Mouse (Mus musculus): ENCODE data around the gene Sec1. TPM values are rescaled to one million over a fixed set of nuclear protein-coding genes. Genes with fewer than 3 reads are reported as not detected.

Sec1 gene
- total and polyA plus RNA-seq, 2 experiments from 2014 or later: 0.37 to 1.0 TPM

DNA sequence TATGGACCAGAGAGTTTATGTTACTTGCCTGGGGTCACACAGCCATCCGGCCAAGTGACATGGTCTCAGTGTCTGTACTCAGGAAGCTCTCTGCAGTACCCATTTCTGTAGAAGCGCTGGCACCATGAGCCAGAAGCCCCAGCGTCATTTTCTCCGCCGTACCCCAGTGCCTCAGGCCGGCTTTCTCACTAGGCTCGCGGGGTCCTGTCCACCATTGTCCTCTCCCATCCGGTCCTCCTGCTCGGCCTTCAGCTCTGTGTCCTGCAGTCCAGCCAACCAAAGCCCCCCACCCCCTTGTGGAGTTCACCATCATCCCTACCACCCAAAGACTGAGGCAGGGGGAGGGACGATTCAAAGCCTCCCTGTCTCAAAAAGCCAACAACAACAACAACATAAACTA lies 7.4 kb upstream of the Sec1 start:
- peaks cover 22% of the 10 kb centered on the region for H3K4me1 ChIP-seq (ENCODE audit: insufficient read depth, low read length)

DNA sequence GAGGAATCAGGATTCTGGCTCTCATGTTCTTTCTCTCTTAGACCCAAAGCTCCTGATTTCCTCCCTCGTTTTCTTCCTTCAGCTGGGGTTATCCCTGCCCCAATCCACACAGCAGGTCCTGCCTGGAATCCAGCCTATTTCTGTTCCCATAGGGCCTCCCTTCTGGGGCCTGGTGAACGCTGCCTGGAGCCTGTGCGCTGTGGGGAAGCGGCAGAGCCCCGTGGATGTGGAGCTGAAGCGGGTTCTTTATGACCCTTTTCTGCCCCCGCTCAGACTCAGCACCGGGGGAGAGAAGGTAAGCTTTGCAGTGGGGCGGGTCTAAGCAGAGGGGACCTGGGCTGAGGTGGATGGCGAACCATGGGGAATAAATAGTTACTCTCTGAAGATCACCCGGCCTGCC lies 6.9 kb upstream of the Sec1 start:
- Histone ChIP-seq H3K4me2 (ENCODE audit: low read depth, low read length, poor library complexity, severe bottlenecking) (peak overlapping the region; percentile 94), H3K4me1 (ENCODE audit: insufficient read depth, low read length) (peaks cover 22% of the 10 kb centered on the region), H3K4me3 (ENCODE audit: low read depth, low read length) (peak overlapping the region; percentile 56), H3K27me3 (ENCODE audit: insufficient read depth, low read length) (no peaks in the 10 kb centered on the region), H3K9ac (replicated peaks; ENCODE audit: low read length, poor library complexity, severe bottlenecking) (peak overlapping the region; percentile 80), H3K27ac (ENCODE audit: low read depth, low read length) (peak overlapping the region; percentile 71), H3K9me3 (ENCODE audit: low read length) (no peaks in the 10 kb centered on the region), H3K36me3 (ENCODE audit: insufficient read depth, low read length) (no peaks in the 10 kb centered on the region)
- WGBS: 32% methylated on average over 11 of the region's 11 CpGs
- ATAC-seq (ENCODE audit: low FRiP score) (no peak), DNase-seq (ENCODE audit: low spot score) (no peak)
- TF ChIP-seq CTCF (IDR thresholded peaks at IDR 0.05): no peak

More for the DNA sequence above, 7.4 kb upstream of the Sec1 start:
- H3K4me3 ChIP-seq (ENCODE audit: low read depth, low read length): no peak overlapping the region
- DNase-seq (ENCODE audit: low spot score): no peak
- H3K4me2 ChIP-seq (ENCODE audit: low read depth, low read length, poor library complexity, severe bottlenecking): peak overlapping the region; percentile 94; the same call in 1 of the 2 replicates
- no peaks in the 10 kb centered on the region for H3K27me3 ChIP-seq (ENCODE audit: insufficient read depth, low read length)
- no peak overlapping the region for H3K9ac ChIP-seq (replicated peaks; ENCODE audit: low read length, poor library complexity, severe bottlenecking)
- H3K9me3 ChIP-seq (ENCODE audit: low read length): no peaks in the 10 kb centered on the region
- H3K27ac ChIP-seq (ENCODE audit: low read depth, low read length): no peak overlapping the region; the same call in 1 of the 2 replicates
- WGBS: 79% methylated on average over 11 of the region's 11 CpGs
- no peaks in the 10 kb centered on the region for H3K36me3 ChIP-seq (ENCODE audit: insufficient read depth, low read length)
- no peak for TF ChIP-seq CTCF (IDR thresholded peaks at IDR 0.05)
- ATAC-seq (ENCODE audit: low FRiP score): no peak

DNA sequence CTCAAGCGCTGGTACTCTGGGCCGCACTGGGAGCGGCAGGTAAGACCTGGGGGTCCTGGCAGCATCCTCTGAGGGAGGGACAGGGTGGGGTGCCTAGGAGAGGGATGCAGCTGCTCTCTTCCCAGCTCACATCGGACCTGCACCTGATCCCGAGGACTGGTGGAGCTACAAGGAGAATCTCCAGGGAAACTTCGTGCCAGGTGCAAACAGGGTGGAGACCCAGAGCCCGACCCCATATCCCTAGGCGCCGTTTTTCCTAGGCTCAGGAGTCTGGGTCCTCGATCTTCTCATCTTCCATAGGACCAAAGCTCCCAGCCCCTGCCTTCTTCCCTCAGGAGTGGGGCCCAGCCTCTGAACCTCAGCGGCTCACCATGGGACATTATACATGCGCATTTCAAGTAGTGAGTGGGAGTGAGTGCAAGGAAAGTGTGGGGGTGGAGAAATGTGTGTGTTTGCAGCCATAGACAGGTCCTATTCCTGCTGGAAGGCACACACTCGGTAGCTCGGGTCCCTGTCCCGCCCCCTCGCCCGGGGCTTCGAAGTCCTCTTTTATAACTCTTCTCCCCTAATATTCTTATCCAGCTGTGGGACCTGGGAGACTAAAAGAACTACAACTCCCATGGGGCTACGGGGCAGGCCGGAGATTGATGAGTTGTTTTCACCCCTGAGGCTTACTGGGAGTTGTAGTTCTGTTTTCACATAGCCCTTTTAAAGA lies 6.3 kb upstream of the Sec1 start:
- DNase-seq (ENCODE audit: low spot score): peak; percentile 89
- peak; percentile 0; the same call in 1 of the 2 replicates for ATAC-seq (ENCODE audit: low FRiP score)
- peak overlapping the region; percentile 56 for H3K4me3 ChIP-seq (ENCODE audit: low read depth, low read length)
- H3K27me3 ChIP-seq (ENCODE audit: insufficient read depth, low read length): no peaks in the 10 kb centered on the region
- no peaks in the 10 kb centered on the region for H3K36me3 ChIP-seq (ENCODE audit: insufficient read depth, low read length)
- no peak for TF ChIP-seq CTCF (IDR thresholded peaks at IDR 0.05)
- H3K4me2 ChIP-seq (ENCODE audit: low read depth, low read length, poor library complexity, severe bottlenecking): peak overlapping the region; percentile 94
- H3K27ac ChIP-seq (ENCODE audit: low read depth, low read length): peak overlapping the region; percentile 95
- peak overlapping the region; percentile 80 for H3K9ac ChIP-seq (replicated peaks; ENCODE audit: low read length, poor library complexity, severe bottlenecking)
- H3K9me3 ChIP-seq (ENCODE audit: low read length): no peaks in the 10 kb centered on the region
- under 1% methylated on average over 19 of the region's 20 CpGs for WGBS
- H3K4me1 ChIP-seq (ENCODE audit: insufficient read depth, low read length): peaks cover 16% of the 10 kb centered on the region

DNA sequence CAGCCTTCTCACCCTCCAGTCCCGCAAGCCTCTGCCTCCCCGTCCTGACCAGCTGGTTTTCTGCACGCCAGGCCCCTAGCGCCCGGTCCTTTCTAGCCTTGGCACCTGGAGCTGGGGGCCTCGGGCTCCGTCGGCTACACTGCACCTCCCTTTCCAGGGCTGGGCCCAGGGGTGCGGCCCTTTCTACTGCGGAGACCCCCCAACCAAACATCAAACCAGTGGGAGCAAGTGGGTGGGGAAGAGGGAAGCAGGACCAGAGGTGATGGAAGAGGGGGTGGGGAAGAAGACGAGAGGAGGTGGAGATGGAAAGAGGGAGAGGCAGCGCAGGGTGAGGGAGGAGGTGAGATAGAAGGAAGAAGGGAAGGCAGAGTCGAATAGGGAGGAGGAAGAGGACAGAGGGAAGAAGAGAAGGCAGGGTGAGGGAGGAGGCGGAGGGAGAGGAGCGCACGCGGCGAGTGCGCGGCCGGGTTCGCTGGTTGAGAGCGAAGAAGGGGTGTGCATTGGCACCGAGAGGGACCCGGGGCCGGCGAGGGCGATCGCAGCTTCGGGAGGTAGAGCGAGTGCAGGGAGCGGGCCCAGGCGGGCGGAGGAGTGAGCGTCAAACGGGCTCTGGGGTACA lies 5.4 kb upstream of the Sec1 start, which contains the start of gene Car11:
TSS of gene Car11 (plus strand) at position 321 of the 619 bp plus-strand sequence.
- Histone ChIP-seq H3K27ac (ENCODE audit: low read depth, low read length) (peak within 1 kb of the TSS; percentile 95), H3K27me3 (ENCODE audit: insufficient read depth, low read length) (no peaks in the 10 kb centered on the region), H3K4me3 (ENCODE audit: low read depth, low read length) (peak within 1 kb of the TSS; percentile 56), H3K4me1 (ENCODE audit: insufficient read depth, low read length) (peaks cover 14% of the 10 kb centered on the region), H3K9me3 (ENCODE audit: low read length) (no peaks in the 10 kb centered on the region), H3K9ac (replicated peaks; ENCODE audit: low read length, poor library complexity, severe bottlenecking) (peak within 1 kb of the TSS; percentile 80), H3K4me2 (ENCODE audit: low read depth, low read length, poor library complexity, severe bottlenecking) (peak within 1 kb of the TSS; percentile 94), H3K36me3 (ENCODE audit: insufficient read depth, low read length) (no peaks in the 10 kb centered on the region)
- TF ChIP-seq CTCF (IDR thresholded peaks at IDR 0.05): no peak
- DNase-seq (ENCODE audit: low spot score): peak; percentile 48
- WGBS: under 1% methylated on average over 35 of the region's 36 CpGs
- ATAC-seq (ENCODE audit: low FRiP score): peak; percentile 10; the same call in 1 of the 2 replicates

DNA sequence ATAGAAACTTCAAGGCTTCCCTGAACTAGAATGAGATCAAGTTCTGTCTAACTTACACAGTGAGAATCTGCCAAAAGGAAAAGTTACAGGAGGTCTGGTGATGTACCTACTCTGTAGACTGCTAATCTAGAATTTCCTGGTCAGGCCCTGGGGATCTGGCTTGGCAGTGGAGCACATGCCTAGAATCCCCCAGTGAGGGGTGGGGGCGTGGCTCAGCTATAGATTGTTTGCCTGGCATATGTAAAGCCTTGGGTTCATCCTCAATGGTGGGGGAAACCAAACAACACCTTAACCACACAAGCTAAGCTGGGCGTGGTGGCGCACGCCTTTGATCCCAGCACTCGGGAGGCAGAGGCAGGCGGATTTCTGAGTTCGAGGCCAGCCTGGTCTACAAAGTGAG lies 3.7 kb upstream of the Sec1 start:
- Histone ChIP-seq H3K9me3 (ENCODE audit: low read length) (no peaks in the 10 kb centered on the region), H3K9ac (replicated peaks; ENCODE audit: low read length, poor library complexity, severe bottlenecking) (no peak overlapping the region), H3K4me1 (ENCODE audit: insufficient read depth, low read length) (peaks cover 12% of the 10 kb centered on the region), H3K4me2 (ENCODE audit: low read depth, low read length, poor library complexity, severe bottlenecking) (no peak overlapping the region), H3K27me3 (ENCODE audit: insufficient read depth, low read length) (no peaks in the 10 kb centered on the region), H3K4me3 (ENCODE audit: low read depth, low read length) (no peak overlapping the region), H3K27ac (ENCODE audit: low read depth, low read length) (peak overlapping the region; percentile 95; the same call in 1 of the 2 replicates), H3K36me3 (ENCODE audit: insufficient read depth, low read length) (no peaks in the 10 kb centered on the region)
- DNase-seq (ENCODE audit: low spot score) (no peak), ATAC-seq (ENCODE audit: low FRiP score) (no peak)
- WGBS: 84% methylated on average over 3 of the region's 7 CpGs
- no peak for TF ChIP-seq CTCF (IDR thresholded peaks at IDR 0.05)

DNA sequence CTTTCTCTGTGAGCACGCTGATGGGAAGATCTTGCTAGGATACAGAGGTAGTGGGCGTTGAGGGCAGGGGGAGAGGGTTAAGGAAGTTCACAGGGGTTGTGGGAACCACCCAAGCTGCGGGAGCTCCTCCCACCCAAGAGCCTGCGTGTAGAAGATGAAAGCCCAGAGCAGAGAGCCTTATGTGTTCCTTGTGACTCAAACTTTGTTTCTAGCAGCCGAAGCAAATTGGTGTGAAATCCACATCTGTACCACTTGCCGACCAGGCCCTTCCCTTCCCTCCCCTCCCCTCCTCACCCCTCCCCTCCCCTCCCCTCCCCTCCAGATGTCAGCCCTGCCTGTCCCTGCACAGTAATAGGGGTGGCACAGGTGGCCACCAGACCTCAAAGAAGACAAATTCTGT lies 896 bp upstream of the Sec1 start:
- Histone ChIP-seq H3K9me3 (ENCODE audit: low read length) (no peaks in the 10 kb centered on the region), H3K4me3 (ENCODE audit: low read depth, low read length) (no peak overlapping the region), H3K36me3 (ENCODE audit: insufficient read depth, low read length) (no peaks in the 10 kb centered on the region), H3K9ac (replicated peaks; ENCODE audit: low read length, poor library complexity, severe bottlenecking) (no peak overlapping the region), H3K27me3 (ENCODE audit: insufficient read depth, low read length) (no peaks in the 10 kb centered on the region), H3K27ac (ENCODE audit: low read depth, low read length) (no peak overlapping the region), H3K4me1 (ENCODE audit: insufficient read depth, low read length) (peaks cover 8% of the 10 kb centered on the region; the same call in 1 of the 2 replicates), H3K4me2 (ENCODE audit: low read depth, low read length, poor library complexity, severe bottlenecking) (no peak overlapping the region)
- 16% methylated on average over 6 of the region's 6 CpGs for WGBS
- no peak for DNase-seq (ENCODE audit: low spot score)
- no peak for TF ChIP-seq CTCF (IDR thresholded peaks at IDR 0.05)
- no peak for ATAC-seq (ENCODE audit: low FRiP score)
